Mouse (Mus musculus): ENCODE results near the gene Naif1. TPM values are rescaled to one million over a fixed set of nuclear protein-coding genes. Genes with fewer than 3 reads are reported as not detected.

Naif1 gene
- polyA plus RNA-seq, 1 experiment from 2014 or later: 4.1 TPM

DNA sequence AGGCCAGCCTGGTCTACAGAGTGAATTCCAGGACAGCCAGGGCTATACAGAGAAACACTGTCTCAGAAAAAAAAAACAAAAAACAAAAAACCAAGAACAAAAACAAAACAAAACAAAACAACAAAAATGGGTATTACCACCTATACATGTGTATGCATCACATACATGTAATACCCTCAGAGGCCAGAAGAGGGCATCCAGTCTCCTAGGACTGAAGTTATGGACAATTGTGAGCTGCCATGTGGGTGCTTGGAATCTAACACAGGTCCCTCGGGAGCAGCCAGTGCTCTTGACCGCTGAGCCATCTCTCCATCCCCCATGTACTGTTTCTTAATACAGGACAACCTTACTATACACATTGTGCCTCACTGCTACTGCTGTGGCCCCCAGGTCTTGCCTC, 55.3 kb downstream of the Naif1 start:
- Histone ChIP-seq H3K9ac (replicated peaks; ENCODE audit: low read depth) (no peak overlapping the region), H3K4me2 (replicated peaks; ENCODE audit: low read depth, low read length) (no peak overlapping the region), H3K27ac (ENCODE audit: low read length) (no peak overlapping the region), H3K4me1 (ENCODE audit: insufficient read depth, low read depth, low read length) (peaks cover 27% of the 10 kb centered on the region), H3K27me3 (replicated peaks; ENCODE audit: insufficient read depth, low read length) (no peaks in the 10 kb centered on the region), H3K4me3 (ENCODE audit: low read depth, low read length) (no peak overlapping the region), H3K36me3 (ENCODE audit: insufficient read depth, low read length) (no peaks in the 10 kb centered on the region), H3K9me3 (ENCODE audit: low read length) (no peaks in the 10 kb centered on the region)
- no peak for DNase-seq (ENCODE audit: low spot score)
- TF ChIP-seq EP300 (IDR thresholded peaks at IDR 0.05) (no peak), CTCF (IDR thresholded peaks at IDR 0.05) (peak; percentile 38)
- ATAC-seq: no peak
- 100% methylated on average over 2 of the region's 2 CpGs for WGBS

Other genes starting within 250 kb of the Naif1 start
- gene Pomt1, start 213.9 kb upstream of the Naif1 start, polyA plus RNA-seq (2015; fragmentation: Nextera tagmentation; extraction: Ambion mirVana): 9.2 TPM in 2 replicates
- gene Uck1, start 190.3 kb upstream of the Naif1 start, polyA plus RNA-seq (2015; fragmentation: Nextera tagmentation; extraction: Ambion mirVana): 50.9 and 57.7 TPM in 2 replicates
- gene Golga2, start 163.1 kb upstream of the Naif1 start, polyA plus RNA-seq (2015; fragmentation: Nextera tagmentation; extraction: Ambion mirVana): 20.0 and 21.9 TPM in 2 replicates
- gene Swi5, start 162.4 kb upstream of the Naif1 start, polyA plus RNA-seq (2015; fragmentation: Nextera tagmentation; extraction: Ambion mirVana): 290 and 299 TPM in 2 replicates
- 20.1 and 20.4 TPM in 2 replicates for gene Ciz1, start 98.1 kb upstream of the Naif1 start, polyA plus RNA-seq (2015; fragmentation: Nextera tagmentation; extraction: Ambion mirVana)
- gene Dnm1, start 97.1 kb upstream of the Naif1 start, polyA plus RNA-seq (2015; fragmentation: Nextera tagmentation; extraction: Ambion mirVana): 5.0 and 5.1 TPM in 2 replicates
- gene 1110008P14Rik, start 68.5 kb upstream of the Naif1 start, polyA plus RNA-seq (2015; fragmentation: Nextera tagmentation; extraction: Ambion mirVana): 73.4 and 78.1 TPM in 2 replicates
- 223 and 355 TPM in 2 replicates for gene Lcn2, start 62.2 kb upstream of the Naif1 start, polyA plus RNA-seq (2015; fragmentation: Nextera tagmentation; extraction: Ambion mirVana)
- 21.8 and 22.9 TPM in 2 replicates for gene Ptges2, start 54.6 kb upstream of the Naif1 start, polyA plus RNA-seq (2015; fragmentation: Nextera tagmentation; extraction: Ambion mirVana)
- 16.7 and 21.5 TPM in 2 replicates for gene Slc25a25, start 988 bp downstream of the Naif1 start, polyA plus RNA-seq (2015; fragmentation: Nextera tagmentation; extraction: Ambion mirVana)
- gene Fam102a, start 84.9 kb downstream of the Naif1 start, polyA plus RNA-seq (2015; fragmentation: Nextera tagmentation; extraction: Ambion mirVana): 8.0 and 8.4 TPM in 2 replicates
- gene Dpm2, start 120.4 kb downstream of the Naif1 start, polyA plus RNA-seq (2015; fragmentation: Nextera tagmentation; extraction: Ambion mirVana): 103 and 112 TPM in 2 replicates
- gene Pip5kl1, start 124.3 kb downstream of the Naif1 start, polyA plus RNA-seq (2015; fragmentation: Nextera tagmentation; extraction: Ambion mirVana): not detected in 2 replicates
- gene 9430097D07Rik, start 125.2 kb downstream of the Naif1 start, polyA plus RNA-seq (2015; fragmentation: Nextera tagmentation; extraction: Ambion mirVana): not detected in 2 replicates
- 32.0 and 38.9 TPM in 2 replicates for gene St6galnac4, start 136.6 kb downstream of the Naif1 start, polyA plus RNA-seq (2015; fragmentation: Nextera tagmentation; extraction: Ambion mirVana)
- gene St6galnac6, start 149.3 kb downstream of the Naif1 start, polyA plus RNA-seq (2015; fragmentation: Nextera tagmentation; extraction: Ambion mirVana): 13.4 and 14.4 TPM in 2 replicates
- 31.7 and 36.3 TPM in 2 replicates for gene Ak1, start 171.3 kb downstream of the Naif1 start, polyA plus RNA-seq (2015; fragmentation: Nextera tagmentation; extraction: Ambion mirVana)
- 118 and 130 TPM in 2 replicates for gene Eng, start 196.1 kb downstream of the Naif1 start, polyA plus RNA-seq (2015; fragmentation: Nextera tagmentation; extraction: Ambion mirVana)